Mouse (Mus musculus) large intestine, adult 2 months (tissue): ENCODE data around the gene Tma7. TPM values are rescaled to one million over a fixed set of nuclear protein-coding genes. Genes with fewer than 3 reads are reported as not detected.

ENCODE experiments used
- DNase-seq: peaks from one replicate; pipeline ENCODE4 v3.0.0-alpha.2; 2012; ENCODE audit warnings: low read depth, low spot score
- WGBS: fragments of 180-500 bp; shearing (Covaris S2); methylation state at CpG from one replicate; pipeline ENCODE4 v1.1.7; 2018; 5-methylcytosine and 5-hydroxymethylcytosine counted together
- polyA plus RNA-seq: library from polyadenylated mRNA; depleted of rRNA; stranded (reverse); fragments of >200 nt; gene quantifications from 2 replicates; pipeline ENCODE4 v1.2.3, GENCODE M21; 2012

The Tma7 gene
- polyA plus RNA-seq, 1 experiment, result 48.8 TPM

- DNase-seq, result no peak
- 86% methylated on average over 10 of the region's 10 CpGs for WGBS
These were observed 30.5 kb downstream of the Tma7 start for GRCm38 (mm10) chr9:109051651-109052489.

DNA sequence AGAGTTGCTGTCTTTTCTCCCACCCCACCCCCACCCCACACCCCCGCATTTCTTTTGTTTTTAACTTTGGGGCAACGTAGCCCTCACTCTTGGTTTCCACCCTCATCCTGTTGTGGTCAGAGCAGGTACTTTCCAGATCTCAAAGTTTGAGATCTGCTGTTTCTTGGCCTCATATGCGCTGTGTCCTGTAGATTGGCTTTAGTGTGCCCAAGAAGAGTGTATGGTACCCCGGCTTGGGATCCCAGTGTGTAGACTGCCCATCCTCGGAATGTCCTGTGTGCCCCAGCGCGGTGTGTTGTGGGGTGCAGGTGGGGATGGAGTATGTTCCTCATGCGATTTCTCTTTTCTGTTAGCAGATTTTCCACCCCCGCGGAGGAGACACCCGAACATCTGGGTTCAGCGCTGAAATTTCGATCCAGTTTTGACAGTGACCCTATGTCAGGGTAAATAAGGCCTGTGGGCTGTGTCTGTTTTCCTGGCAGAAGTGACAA is 31.3 kb downstream of the Tma7 start:
- WGBS, result 86% methylated on average over 13 of the region's 13 CpGs
- DNase-seq, result no peak

DNA sequence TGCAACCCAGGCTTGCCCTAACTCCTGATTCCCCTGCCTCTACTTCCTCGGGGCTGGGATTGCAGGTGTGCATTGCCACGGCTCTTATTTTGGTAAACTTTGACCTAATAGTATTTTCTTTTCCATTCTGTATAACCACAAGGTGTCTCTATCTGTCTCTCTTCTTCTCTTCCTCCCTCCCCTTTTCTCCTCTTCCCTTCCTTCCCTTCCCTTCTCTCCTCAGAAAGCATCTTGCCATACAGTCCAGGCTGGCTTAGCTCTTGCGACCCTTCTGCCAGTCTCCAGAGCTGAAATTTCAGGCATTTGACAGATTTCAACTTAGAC is 31.8 kb downstream of the Tma7 start:
- no peak for DNase-seq
- WGBS, result 74% methylated on average over 3 of the region's 3 CpGs

GRCm38 (mm10) chr9:109049996-109050673 is 32.3 kb downstream of the Tma7 start:
- no peak for DNase-seq
- 71% methylated on average over 9 of the region's 9 CpGs for WGBS

- DNase-seq, result no peak
- 79% methylated on average over 7 of the region's 7 CpGs for WGBS
These were observed 33.1 kb downstream of the Tma7 start for GRCm38 (mm10) chr9:109049316-109049715.

DNA sequence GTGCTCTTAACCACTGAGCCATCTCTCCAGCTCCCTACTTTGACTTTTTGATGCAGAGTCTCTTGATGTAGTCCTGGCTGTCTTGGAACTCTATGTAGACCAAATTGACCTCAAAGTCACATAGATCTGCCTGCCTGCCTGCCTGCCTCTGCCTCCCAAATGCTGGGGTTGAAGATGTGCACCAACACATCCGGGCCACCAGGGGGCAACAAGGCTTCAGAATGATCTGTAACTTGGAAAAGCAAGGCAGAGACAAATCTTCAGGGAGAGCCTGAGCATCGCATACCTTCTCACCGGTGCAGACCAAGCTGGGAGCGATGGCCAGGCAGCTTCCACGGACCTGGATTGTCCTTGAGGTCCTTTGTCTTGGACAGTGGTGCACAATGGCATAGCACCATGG is 36.1 kb downstream of the Tma7 start:
- 43% methylated on average over 5 of the region's 5 CpGs for WGBS
- DNase-seq, result no peak

DNA sequence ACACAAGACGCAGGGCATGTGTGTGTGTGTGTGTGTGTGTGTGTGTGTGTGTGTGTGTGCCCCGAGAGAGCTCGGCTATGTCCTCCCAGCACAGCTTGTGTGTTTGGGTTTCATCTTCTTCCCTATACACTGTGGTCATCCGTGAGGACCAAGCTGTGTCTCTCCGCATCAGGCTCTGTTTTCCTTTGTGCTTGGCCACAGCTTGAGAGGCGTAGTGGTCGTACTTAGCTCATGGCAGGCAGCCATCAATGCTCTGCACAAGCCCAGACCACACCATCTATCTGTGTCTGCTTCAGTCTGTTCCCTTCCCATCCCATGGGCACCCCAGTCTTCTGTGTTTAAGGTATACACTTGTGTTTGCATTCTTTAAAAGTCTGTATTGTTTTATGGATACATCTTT is 41.0 kb downstream of the Tma7 start:
- DNase-seq, result no peak
- WGBS, result 58% methylated on average over 7 of the region's 7 CpGs

DNA sequence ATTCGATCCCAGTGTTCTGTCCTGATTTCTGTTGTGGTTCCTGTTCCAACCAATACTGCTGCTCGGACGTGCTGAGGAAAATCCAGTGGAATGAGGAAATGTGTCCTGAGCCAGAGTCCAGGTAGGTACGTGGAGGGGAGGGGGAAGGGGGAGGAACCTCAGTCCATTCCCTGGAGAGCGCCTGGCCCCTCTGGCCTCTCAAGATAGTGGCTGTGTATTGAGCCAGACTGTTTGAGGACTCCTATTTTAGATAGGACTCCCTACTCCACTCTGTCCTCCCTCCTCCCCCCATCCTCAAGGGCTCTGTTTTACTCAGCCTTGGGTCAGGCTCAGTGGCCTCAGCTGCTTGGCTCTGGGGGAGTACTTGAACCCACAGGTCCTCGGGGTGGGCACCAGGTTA is 41.5 kb downstream of the Tma7 start:
- DNase-seq, result no peak
- 20% methylated on average over 6 of the region's 6 CpGs for WGBS

DNA sequence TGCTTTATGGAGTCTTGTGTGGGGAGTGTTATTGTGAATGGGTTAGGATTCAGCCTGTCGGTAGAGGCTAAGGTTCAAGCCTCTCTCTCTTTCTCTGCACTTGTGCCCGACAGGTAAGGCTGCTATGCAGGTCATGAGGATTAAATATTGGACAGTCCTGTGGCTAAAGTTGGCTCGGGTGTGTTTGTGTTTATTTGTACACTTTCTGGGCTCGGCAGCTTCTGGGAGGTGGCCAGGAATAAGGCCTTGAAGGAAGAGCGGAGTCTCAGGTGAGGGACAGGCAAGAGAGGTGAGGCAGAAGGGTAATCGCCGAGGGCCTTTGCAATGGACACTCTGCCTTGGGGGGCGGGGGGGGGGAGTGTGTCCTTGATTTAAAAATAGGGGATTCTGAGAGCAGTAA is 42.2 kb downstream of the Tma7 start:
- no peak for DNase-seq
- 18% methylated on average over 8 of the region's 8 CpGs for WGBS

DNA sequence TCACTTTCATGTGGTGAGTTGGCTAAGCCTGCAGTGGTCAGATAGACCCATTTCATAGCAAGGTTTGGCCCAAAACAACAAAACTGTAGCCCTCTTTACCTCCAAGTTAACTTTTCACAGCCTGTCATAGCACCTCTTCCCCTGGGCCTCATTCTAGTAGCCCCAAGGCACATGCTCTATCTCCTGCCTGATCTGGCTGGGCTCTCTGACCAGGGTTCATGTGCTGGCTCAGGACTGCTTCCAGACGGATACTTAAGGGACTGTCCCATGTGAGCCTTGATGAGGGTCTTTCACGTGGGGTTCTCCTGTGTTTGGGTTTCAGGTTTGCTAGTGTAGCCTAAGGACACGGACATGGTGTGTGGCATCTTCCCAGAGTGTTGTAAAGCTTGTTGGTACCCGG is 42.7 kb downstream of the Tma7 start:
- 45% methylated on average over 4 of the region's 4 CpGs for WGBS
- DNase-seq, result no peak

- WGBS, result 3% methylated on average over 8 of the region's 8 CpGs
- no peak for DNase-seq
These were observed 43.5 kb downstream of the Tma7 start for GRCm38 (mm10) chr9:109038901-109039364.

DNA sequence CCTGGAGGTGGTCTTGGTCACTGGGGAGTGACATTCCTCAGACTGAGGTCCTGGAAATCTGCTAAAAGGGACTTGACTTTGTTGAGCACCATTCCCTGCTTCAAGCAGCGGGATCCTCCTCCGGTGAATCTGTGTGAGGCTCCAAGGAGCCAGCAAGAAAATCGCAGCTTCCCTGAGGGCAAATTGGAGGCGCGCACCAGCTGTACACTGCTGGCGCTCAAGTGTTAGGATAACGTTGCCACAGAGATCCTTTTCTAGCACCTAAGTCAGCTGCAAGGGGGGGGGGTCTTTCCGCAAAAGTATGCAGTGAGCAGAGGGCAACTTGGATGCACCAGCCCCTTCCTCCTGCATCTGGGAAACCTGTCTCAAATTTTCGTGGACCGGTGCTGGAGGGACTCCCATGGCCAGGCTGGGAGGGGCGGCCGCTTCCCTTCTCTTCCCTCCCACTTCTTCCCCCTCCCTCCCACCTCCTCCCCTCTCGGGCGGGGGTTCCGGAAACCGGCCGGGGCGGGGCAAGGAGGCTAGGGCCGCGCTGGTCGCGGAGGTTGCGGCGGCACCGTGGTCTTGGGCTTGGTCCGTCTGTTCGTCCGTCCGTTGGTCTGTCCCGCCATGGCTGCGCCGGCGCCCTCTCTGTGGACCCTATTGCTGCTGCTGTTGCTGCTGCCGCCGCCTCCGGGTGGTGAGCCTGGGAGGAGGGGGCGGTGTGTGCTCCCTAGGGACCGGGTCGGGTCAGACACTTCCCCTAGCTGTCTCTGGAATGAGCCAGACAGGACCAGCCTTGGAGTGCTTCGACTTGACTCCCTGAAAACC is 44.1 kb downstream of the Tma7 start, which contains the start of gene Shisa5:
Shisa5 (plus strand) TSS at position 480 of the 810 bp plus-strand sequence.
- no peak for DNase-seq
- WGBS, result under 1% methylated on average over 40 of the region's 40 CpGs

DNA sequence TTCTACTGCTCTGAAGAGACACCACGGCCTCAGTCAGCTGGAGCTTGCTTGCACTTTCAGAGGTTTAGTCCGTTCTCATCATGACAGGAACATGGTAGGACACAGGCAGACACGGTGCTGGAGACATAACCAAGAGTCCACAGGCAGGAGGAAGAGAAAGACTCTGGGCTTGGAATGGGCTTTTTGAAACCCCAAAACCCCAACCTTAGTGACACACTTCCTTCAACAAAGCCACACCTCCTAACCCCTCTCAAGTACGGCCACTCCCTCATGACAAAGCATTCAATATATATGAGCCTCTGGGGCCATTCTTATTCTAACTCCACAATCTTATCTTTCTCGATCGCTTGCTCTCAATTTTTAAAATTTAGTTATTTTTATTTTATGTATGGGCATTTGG is 50.0 kb downstream of the Tma7 start:
- DNase-seq, result no peak
- WGBS, result 64% methylated on average over 6 of the region's 6 CpGs

DNA sequence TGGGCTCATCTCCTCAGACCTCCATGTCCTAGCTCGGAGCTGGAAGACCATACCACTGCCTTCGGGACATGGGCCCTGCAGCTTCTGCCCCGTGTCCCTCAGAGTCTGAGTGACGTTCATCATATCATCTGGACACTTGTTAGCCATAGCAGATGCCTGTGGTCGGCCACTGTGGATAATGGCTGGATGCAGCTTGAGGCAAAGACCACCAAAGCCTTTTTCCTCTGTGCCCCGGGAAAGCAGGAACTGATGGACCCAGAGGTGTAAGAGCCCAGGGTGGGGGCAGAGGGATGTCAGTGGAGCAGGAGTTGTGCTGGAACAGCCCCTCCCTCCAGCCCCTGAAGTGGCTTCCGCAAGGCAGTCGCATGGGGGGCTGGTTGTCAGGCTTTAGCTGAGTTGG is 50.7 kb downstream of the Tma7 start:
- WGBS, result 89% methylated on average over 8 of the region's 8 CpGs
- DNase-seq, result no peak

DNA sequence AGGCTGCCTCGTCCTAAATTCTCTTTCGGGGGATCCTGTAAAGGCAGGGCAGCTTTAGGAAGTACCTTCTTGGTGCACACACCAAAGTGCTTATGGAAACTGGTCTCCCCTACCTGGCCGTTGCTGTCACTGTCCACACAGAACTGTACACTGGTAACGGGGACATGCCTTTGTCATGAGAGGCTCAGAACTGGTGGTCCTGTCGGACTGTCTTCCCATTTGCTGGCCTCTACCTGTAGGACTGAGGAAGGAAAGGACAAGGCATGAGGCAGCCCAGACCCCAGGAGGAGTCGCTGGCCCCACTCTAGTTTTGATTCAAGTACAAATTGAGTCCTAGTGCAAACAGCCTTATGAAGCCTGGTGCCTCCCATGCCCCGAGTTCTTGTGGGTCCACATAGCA is 51.4 kb downstream of the Tma7 start:
- DNase-seq, result no peak
- 94% methylated on average over 7 of the region's 7 CpGs for WGBS

GRCm38 (mm10) chr9:109030312-109030711 is 52.1 kb downstream of the Tma7 start:
- DNase-seq, result no peak
- 78% methylated on average over 3 of the region's 3 CpGs for WGBS

DNA sequence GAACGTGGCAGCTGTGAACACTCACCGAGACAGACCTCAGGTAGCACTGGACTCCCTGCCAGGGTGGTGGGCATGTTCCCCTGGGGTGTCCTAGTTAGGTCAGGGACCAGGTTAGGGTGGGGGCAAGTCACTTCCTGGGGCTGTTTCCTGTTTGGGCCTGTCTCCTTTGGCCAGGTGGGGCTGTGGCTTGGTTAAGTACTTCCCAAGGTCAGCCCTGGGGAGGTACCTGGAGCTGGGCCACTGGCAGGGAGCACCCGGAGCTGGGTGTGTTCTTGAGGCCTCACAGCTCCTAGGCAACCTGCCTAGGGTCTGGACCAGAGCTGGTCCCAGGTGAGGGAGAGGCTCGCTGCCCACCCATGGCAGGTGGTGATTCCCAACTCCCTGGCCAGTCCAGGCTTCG is 53.5 kb downstream of the Tma7 start:
- no peak for DNase-seq
- 30% methylated on average over 5 of the region's 5 CpGs for WGBS

DNA sequence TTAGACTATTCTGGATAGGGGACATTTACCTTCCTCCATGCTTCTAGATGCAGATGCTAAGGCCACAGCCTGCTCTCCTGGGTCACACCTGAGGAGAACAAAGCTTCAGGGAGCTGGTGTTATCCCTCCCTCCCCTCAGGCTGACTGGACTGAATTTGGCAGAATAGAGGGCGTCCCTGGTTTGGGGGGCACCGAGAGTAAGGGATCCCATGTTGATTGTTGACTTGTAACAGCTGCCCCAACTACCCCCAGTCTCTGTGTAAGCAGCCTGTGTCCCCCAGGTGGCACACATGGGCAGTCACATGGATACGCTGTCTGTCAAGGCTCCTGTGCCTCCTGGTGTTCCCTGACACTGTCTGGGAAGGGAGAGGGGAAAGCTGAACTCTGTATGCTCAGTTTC is 54.0 kb downstream of the Tma7 start:
- WGBS, result 91% methylated on average over 3 of the region's 3 CpGs
- DNase-seq, result no peak

- DNase-seq, result no peak
- 27% methylated on average over 8 of the region's 8 CpGs for WGBS
These were observed 54.9 kb downstream of the Tma7 start for GRCm38 (mm10) chr9:109027521-109027920.
